Mouse (Mus musculus) embryo, embryonic 10 days (tissue): ENCODE results near the gene Cdca5.

Experiments
- DNase-seq: peaks from one replicate; pipeline ENCODE4 v3.0.0-alpha.2; 2015; ENCODE audit warnings: low spot score

Cdca5 gene

DNA sequence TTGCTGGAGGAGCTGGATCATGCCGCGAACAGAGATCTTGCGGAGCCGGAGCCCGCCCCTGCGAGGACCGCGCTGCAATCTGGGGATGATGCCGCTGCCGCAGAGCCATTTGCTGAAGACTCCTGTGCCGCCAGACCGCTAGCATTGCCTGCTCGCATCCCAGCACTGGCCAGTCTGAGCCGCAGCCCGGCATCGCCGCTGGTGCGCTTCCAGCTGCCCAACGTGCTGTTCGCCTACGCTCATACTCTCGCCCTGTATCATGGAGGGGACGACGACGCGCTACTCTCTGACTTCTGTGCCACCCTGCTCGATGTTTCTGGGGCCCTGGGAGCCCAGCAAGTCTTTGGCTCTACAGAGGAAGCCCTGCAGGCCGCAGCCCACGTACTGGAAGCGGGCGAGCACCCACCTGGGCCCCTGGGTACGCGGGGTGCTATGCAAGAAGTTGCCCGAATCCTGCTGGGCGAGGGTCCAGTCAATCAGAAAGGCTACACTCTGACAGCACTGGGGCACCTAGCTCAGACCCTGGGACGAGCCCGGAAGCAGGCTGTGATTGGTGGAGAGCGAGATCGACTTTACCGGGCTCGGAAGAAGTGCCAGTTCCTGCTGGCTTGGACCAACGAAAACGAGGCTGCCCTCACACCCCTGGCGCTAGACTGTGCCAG lies 23.0 kb upstream of the Cdca5 start:
- peak; percentile 67 for DNase-seq

DNA sequence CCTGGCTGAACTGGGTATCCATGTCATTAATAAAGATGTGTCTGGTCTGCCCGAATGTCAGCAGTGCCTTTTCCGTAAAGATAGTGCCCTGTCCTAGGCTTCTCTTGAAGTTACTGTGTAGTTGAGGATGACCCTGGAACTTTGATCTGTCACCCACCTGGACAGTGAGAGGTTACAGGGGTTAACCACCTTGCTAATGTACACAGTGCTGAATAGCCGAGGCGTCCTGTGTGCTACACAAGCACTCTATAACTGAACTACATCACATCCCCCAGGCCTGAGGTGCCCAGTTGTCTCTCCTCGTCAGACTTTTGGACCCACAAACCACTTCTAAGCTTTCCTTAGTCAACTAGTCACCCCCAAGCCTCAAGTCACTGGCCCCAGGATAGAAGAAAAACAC lies 22.4 kb upstream of the Cdca5 start:
- DNase-seq, result no peak

- DNase-seq, result no peak
These were observed 21.7 kb upstream of the Cdca5 start for GRCm38 (mm10) chr19:6063081-6063480.

- no peak for DNase-seq
These were observed 18.2 kb upstream of the Cdca5 start for GRCm38 (mm10) chr19:6066571-6066970.

- peak; percentile 91 for DNase-seq
These were observed 17.6 kb upstream of the Cdca5 start for GRCm38 (mm10) chr19:6067011-6067723.

DNA sequence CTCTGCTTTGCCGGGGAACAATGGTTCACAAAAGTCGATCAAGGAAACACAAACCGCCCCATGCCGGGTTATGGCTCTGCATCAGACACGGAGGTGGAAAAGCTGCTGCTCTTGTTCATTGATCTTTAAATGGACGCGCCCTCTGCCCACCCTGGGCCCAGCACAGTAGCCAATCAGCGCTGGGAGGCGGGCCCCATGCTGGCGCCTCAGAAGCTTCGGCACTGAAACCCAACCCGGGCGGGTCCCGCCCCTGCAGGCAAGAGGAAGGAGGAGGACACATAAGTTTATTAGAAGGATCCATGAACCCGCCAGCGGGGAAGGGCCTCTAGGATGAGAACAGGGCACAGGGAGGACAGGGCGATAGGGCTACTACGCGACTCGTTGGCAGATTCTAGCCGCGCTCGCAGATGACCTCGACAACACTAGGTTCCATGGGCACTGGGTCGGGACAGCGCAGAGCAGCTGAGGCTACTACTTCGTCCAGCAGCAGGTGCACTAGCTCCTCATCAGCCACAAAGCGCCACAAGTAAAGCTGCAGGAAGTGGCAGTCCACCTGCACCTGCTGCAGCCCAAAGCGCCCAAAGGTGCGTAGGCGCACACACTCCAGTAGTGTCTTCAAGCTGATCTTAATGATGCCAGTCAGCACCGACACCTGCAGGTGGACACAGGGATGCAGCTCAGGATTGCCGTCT lies 16.9 kb upstream of the Cdca5 start, which contains the start of gene Tm7sf2:
Gene Tm7sf2, minus strand, starts transcription at position 650 of the 692 bp plus-strand sequence.
- DNase-seq, result peak; percentile 93

DNA sequence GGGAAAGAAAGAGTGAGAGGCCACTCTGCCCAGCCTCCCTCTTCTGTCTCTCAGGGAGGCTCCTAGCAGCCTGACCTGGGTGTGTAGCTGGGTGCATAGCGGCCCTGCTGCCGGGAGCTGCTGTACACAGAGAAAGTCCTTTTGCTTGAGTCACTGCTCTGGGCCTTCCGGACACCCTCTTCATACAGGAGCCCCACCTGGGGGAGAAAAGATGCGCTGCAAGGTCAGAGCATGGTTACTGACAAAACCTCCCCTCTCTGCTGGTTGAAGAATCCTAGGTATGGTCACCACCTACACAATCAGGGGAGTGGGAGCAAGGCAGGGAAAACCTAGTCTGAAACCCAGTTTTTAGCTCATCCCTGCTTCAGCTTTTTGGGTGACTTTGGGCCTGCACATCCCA lies 15.8 kb upstream of the Cdca5 start:
- no peak for DNase-seq

DNA sequence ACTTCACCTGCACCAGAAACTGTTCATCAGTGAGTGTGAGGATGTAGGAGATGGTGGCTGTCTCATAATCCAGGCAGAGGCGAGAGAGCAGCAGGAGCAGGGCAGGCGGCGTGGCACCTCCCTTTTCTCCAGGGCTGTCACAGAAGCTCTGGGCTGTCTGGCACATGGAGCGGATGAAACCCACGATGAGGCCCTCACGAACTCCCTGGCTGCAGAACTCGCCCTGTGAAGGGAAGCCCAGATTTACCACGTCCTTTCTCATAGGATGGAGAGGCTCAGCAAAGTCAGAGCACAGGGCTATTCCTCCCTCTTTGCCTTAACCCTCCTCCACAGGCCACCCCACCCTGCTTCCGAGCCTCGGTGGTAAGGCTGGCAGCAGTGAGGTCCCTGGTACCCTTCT lies 14.9 kb upstream of the Cdca5 start:
- no peak for DNase-seq

GRCm38 (mm10) chr19:6070571-6071250 lies 14.1 kb upstream of the Cdca5 start:
- DNase-seq, result no peak

GRCm38 (mm10) chr19:6071261-6071660 lies 13.5 kb upstream of the Cdca5 start:
- no peak for DNase-seq

GRCm38 (mm10) chr19:6073889-6074288 lies 10.9 kb upstream of the Cdca5 start:
- DNase-seq, result no peak

DNA sequence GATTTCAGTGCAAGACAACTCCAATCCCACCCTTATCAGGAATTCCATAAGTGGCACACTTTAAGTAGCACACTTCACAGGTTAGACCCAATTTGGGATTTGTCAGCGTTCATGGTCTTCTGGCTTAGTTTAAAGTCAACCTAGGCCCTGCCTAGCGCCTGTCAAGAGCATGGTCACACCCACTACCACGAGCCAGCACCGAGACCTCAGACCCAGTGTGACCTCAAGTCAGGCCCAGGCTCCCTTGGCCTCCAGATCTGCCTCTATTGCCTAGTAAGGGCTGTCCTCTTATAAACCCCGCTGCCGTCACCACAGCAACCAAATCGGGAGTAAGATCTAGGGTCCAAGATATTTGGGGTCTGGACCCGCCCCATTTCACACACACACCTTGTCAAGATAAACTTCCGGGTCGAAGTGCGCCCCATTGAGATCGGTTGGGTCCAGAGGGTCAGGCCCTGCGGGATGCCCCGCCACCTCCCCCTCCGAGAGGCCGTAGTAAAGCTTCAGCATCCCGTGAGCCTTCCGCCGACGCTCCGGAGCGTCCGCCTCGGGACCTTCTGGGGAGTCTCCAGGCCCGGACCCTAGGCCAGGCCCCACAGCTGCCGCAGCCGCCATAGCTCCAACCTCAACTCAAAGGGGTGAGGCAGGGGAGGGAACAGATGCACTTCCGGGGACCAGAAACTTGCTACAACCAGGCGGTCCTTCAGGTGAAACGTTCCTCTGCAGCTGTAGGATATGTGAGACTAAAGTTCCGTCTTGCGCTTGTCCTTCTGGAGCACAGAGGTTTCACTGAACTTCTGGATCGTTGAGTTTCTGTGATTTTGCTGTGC lies 8.0 kb upstream of the Cdca5 start, which contains the start of gene Vps51:
Gene Vps51, minus strand, starts transcription at position 668 of the 830 bp plus-strand sequence.
- DNase-seq, result peak; percentile 95

DNA sequence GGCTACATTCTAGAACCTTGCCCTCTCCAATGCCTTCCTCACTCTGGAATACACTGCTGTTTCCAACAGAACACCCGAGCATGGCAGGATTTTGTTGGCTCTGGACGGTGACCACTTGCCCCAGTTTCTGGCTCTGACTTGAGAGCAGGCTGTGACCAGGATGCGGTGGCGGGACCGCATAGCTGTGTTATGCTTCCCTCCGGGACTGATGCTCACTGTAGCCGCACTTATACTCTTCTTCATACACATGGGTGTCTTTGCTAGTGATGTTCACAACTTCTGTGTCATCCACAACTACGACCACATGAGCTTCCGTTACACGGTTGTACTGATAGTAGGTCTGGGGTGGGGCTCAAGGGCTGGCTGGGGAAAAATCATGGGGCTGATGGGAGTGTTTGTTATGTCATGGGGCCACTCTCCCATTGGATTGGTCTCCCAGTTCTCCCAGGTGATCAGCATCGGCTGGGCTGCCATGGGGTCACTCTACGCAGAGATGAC lies 4.8 kb upstream of the Cdca5 start, which contains the start of gene Tmem262:
Gene Tmem262, plus strand, starts transcription at position 51 of the 498 bp plus-strand sequence.
- DNase-seq, result no peak

DNA sequence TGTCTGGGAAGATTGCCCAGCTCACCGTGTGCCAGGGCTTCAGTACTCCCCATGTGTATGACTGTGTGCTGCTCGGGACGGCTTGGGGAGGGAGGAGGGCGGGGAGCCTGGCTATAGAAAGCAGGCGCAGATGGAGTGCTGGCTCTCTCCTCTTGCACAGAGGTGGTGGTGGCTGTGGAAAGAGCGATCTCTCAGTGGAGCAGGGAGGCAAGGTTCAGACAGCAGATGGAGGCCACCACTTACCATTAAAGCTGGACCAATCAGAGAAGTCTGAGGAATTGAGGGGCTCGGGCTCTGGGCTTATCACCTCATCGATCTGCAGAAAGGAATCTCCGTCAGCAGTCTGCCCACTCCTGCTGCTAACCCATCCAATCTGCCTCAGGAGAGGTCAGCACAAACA lies 2.6 kb upstream of the Cdca5 start, which contains the start of gene Gm28374:
Gene Gm28374, minus strand, starts transcription at position 101 of the 400 bp plus-strand sequence.
- DNase-seq, result no peak

- DNase-seq, result peak; percentile 89
These were observed 665 bp downstream of the Cdca5 start for GRCm38 (mm10) chr19:6085417-6085879.

- no peak for DNase-seq
These were observed 4.1 kb downstream of the Cdca5 start for GRCm38 (mm10) chr19:6088841-6089240.

GRCm38 (mm10) chr19:6094119-6094518 lies 9.3 kb downstream of the Cdca5 start, which contains the start of gene AC131692.1:
AC131692.1 (plus strand) TSS chr19:6094419.
- no peak for DNase-seq

GRCm38 (mm10) chr19:6097847-6098246 lies 13.1 kb downstream of the Cdca5 start:
- DNase-seq, result no peak

DNA sequence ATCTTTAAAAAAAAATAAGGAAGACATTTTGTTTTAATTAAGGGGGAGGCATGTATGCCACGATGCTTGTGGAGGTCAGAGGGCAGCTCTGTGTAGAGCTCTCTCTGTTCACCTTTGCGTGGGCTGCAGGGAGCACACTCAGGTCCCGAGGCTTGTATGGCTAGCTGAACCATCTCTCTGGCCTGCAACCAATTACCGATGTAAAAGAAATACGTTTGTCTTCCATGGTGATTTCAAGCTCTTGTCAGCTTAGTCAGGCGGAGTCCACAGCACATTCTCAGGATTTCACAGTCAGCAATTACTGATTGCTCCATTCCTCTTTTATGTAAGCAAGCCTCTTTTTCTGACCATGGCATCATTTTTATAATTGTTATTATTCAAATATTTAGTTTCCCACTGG lies 16.4 kb downstream of the Cdca5 start:
- no peak for DNase-seq

GRCm38 (mm10) chr19:6102169-6102853 lies 17.5 kb downstream of the Cdca5 start:
- no peak for DNase-seq
